Mouse (Mus musculus): Measurements from ENCODE around the gene 2010003K11Rik.
"Not testable (repeated sequence)": the region's sequence is repeated elsewhere in the genome, so short reads cannot be mapped to it uniquely, and the experiment has no call there.

Gene 2010003K11Rik

GRCm38 (mm10) chr19:4461981-4462380, 36.4 kb downstream of the 2010003K11Rik start:
- no peak for DNase-seq (ENCODE audit: low read depth, low spot score)

- DNase-seq (ENCODE audit: low read depth, low spot score): peak; percentile 59
Measured at GRCm38 (mm10) chr19:4456227-4456626, 42.2 kb downstream of the 2010003K11Rik start.

DNA sequence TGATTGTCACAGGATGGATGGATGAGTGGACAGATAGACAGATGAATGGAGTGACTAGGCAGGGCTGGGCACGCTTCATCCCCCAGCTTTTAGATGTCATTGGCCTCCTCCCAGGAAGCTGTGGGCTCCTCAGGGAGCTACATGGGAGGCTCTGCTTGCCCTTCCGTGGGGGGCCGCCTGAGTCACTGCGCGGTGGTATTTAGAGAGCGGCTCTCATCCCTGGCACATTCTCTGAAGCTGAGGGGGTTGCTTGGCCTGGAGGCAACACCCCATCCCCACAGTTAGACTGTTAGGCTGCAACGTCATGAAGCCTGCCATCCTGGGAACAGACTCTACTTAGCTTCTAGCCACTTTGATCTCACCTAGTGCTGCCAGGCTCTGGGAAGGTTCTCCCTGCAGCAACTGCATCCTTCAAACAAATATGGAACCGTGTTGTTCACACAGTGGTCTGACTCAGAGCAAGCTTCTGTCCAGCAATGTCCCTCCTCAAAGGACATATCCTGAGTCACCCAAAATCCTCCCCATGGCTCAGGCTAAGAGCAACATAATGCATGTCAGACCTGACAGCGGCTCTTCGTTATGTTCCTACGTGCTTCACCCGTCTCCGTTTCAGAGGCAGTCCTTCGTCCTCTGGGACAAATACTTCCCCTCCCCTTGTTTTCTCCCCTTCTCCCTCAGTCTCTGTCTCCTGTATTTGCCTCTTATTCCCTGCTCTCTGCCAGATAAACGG, 43.1 kb downstream of the 2010003K11Rik start:
- no peak for DNase-seq (ENCODE audit: low read depth, low spot score)

- not testable (repeated sequence) for DNase-seq (ENCODE audit: low read depth, low spot score)
Measured at GRCm38 (mm10) chr19:4454040-4454439, 44.3 kb downstream of the 2010003K11Rik start.

DNA sequence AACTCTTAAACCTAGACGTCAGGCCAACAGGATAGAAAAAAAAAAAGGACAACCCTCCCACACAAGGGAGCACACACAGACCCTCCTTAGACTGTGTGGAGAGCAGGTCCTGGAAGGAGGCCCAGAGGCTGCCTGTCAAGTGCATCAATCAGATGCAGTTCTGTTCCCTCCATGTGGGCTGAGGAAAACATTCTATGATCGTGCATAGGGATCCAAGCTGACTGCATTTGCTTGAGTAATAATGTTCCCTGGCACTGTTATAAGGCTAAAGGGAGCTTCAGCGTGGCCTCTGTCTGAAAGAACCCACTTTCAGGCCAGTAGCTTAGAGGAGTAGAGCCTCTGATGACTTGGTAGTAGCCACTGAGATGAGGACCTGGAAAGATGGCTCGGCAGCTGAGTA, 45.9 kb downstream of the 2010003K11Rik start:
- no peak for DNase-seq (ENCODE audit: low read depth, low spot score)

GRCm38 (mm10) chr19:4451965-4452364, 46.4 kb downstream of the 2010003K11Rik start:
- no peak for DNase-seq (ENCODE audit: low read depth, low spot score)

- no peak for DNase-seq (ENCODE audit: low read depth, low spot score)
Measured at GRCm38 (mm10) chr19:4451098-4451497, 47.3 kb downstream of the 2010003K11Rik start.

DNA sequence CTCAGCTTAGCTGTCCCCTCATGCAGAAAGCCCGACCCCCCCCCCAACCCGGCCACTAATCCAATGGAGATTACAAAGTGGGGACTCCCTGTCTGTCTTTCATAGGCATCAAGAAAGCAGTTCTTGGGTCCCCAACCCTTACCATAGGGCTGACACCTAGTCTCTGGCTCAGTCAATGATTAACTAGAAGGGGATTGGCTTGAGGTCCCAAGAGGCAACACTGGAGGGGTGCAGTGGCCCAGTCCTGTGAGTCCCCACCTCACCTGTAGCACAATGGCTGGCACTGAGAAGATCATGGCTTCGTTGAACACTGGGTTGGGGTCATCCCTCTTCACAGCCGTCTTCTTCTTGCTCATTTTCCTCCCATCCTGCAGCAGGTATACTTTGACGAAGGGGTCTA, 47.7 kb downstream of the 2010003K11Rik start:
- DNase-seq (ENCODE audit: low read depth, low spot score): no peak

- no peak for DNase-seq (ENCODE audit: low read depth, low spot score)
Measured at GRCm38 (mm10) chr19:4449230-4449629, 49.2 kb downstream of the 2010003K11Rik start.

- no peak for DNase-seq (ENCODE audit: low read depth, low spot score)
Measured at GRCm38 (mm10) chr19:4447445-4447844, 50.9 kb downstream of the 2010003K11Rik start.

Data from mesoderm, embryonic 11.5 days (tissue).